Mouse (Mus musculus) c-Kit-positive CD71-negative TER-119-negative erythroid progenitor cells, embryonic 14.5 days (primary cell): ENCODE measurements around the gene Lrrc4.

Source experiments
- DNase-seq: peaks from one replicate; pipeline ENCODE4 v3.0.0-alpha.2; 2013; ENCODE audit warnings: low read depth

Gene Lrrc4

DNA sequence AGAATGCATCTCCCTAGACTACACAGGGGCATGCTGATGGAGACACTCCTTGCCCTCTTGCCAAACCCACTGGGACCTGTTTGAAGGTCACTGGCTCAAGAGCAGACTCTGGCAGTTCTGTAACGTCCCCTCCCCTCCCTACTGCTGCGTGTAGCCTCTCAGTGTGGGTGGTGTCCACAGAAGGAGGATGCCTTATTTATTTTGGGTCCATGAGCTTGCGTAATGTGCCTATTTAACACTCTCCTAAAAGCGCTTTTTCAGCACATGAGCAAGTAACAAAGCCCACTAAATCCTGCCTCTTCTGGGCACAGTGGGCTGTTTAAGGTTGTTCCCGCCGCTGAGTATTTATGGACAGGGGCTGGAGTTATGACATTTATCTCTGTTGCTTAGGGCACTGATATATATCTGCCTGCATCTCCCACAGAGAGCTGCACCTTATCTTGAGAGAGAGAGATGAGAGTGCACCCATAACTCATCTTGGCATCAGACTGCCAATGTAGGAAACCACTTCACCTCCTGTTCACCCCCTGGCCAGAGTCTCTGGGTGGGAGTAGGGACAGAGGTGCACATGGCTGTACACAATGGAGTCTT, 63.6 kb downstream of the Lrrc4 start:
- no peak for DNase-seq

DNA sequence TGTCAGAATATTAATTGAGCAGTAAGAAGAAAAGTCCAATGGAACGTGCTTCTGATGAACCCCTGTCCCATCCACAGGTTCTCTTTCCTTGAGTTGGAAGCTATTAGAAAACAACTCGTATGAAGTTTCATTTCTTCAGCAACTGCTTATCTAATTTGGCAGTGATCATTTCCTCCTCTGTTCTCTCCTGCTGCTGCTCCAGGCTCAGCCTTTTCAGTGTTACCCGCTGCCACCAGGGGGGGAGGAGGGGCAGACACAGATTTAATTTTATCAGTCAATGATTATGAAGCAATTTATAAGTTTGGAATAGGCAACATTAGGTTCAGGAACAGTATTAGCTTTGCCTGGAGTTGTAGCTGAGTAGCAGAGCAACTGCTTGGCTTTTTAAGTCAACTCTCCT, 64.9 kb downstream of the Lrrc4 start:
- DNase-seq = no peak

DNA sequence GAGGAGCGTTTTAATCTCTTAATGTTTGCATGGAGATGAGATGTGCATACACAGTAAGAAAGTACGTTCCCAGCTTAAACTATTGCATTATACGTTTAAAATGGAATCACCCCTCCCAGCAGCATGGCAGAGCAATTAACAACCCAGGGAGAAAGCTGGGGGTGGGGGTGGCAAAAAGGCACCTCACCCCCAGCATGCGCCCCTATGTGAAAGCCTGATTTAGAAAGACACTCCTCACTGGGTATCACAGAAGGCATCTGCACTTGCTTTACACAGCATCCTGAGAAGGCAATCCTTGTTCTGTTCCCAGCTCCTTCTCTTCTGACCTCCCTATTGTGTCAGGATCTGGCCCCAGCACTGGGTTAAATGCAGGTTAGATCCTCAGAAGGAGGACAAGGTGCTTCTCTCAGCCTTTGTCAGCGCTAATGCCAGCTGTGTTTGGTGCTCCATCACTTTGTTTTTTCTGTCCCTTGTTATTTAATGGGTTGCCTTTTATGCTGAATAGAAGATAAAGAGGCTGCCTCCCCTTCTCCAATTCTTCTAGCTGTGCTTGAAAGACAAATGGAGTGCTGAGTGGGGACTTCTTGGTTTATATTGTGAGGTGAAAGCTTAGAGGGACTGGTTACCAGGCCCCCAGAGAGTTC, 69.3 kb downstream of the Lrrc4 start:
- no peak for DNase-seq

DNA sequence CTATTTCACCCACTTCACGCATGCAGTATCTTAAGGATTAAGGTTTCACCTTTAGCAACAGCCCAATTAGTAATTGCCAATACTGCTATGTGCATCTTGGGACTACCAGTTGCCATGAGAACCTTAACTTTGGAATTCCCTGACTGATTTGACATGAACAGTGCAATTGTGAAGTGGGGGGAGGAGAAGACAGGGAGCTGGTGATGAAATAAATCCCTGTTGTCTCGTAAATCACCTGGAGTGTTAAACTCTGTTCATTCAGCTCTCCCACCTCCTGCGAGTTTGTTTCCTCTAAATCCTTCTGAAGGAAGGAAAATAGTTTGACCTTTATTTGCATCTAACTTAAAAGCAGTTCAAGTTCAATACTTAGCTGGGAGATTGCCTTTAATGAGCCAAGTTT, 69.8 kb downstream of the Lrrc4 start:
- DNase-seq = no peak

DNA sequence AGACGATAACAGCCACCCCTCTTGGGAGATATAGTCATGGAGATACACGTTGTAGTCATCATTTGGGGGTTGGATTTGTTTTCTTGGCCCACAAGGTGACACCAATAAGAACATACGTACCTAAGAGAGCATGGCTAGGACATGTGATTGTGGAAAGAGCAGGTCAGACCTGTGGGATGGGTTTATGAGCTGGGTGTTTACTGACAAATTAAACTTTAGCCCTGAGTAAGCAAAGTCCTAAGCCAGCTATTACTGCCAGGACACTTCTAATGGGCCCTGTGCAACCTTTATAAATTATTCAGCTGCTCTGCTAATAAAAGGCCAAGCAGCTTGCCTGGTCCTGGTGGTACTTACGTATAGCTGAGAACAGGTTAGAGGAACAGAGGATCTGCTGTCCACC, 73.3 kb downstream of the Lrrc4 start:
- no peak for DNase-seq

DNA sequence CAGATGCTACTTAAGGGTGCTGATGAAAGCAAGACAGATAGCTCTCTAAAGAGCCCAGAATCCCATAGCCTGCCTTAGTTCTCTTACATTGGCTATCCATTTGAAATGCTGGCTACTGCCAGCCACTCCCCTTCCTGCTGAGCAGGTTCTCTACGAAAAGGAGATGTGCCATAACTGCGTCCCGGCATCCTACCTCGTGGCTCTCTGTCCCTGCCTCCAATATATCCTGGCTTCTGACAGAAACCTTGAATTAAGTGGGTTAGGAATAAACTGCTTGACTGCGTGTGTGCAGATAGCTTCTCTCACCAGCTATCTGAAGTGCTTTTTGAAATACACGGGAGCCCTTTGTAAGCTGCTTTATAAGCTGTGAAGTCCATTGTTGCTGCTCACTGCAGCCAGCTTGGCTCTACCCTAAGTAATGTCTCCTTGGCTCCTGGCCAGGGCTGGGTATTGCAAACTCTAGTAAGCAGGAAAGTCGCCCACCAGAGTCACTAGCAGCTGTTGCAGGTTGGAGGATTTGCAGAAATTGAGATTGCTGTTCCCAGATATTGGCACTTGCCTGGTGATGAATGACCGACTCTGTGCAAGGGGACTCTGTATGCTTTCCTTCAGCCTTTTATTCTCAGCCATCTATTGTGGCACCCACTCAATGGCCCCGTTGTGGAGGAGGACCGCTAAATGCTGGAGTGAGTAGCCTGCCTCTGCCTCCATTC, 75.1 kb downstream of the Lrrc4 start:
- no peak for DNase-seq

DNA sequence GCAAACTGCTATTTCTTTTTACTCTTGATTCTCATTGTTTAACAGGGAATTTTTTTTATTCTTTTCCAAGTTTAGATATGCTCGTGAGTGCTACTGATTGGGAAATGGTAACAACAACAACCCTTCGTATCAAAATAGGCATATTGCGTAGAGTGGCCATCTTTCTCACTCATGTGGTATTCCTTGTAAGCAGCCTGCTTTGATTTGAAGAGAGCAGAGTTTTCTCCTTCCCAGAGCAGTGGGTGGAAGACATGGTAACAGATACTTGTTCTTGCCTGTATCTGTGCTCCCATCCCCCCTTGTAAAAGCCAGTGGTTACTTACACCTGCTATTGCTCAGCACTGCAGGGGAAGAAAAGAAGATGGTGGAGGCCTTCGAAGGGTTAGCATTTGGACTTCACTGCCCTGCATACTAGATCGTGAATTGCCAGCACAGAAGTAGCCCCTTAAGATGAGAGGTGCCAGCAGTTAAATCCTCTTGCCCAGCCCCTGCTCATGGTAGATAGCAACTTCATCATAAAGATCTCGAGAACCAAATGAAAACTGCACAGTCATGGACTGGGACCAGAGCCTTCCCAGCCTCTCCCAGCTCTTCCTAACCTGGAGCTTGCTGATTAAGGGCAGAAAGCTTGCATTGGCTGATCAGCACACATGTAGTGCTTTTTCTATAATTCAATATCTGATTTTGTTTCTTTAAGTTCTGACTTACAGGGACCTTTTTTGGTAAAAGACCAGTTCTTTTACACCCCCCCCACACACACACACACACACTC, 77.2 kb downstream of the Lrrc4 start:
- DNase-seq = no peak

DNA sequence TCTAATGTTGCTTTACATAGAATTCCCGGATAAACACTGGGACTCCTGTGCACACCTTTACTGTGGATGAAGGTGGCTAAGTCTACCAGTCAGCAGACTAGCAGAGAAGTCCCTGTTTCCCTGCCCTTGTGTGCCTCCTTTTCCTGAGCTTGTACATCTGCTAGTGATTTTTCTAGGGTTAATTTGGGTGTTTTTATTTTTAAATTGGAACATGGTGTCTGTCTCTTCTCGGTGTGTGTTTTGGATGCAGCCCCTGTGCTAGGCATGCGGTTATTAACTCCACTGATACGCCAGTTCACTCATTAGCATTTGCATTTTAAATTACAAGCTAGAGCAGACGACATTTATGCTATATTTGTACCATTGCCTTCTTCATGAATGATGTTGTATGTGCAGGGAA, 77.9 kb downstream of the Lrrc4 start:
- DNase-seq = no peak

DNA sequence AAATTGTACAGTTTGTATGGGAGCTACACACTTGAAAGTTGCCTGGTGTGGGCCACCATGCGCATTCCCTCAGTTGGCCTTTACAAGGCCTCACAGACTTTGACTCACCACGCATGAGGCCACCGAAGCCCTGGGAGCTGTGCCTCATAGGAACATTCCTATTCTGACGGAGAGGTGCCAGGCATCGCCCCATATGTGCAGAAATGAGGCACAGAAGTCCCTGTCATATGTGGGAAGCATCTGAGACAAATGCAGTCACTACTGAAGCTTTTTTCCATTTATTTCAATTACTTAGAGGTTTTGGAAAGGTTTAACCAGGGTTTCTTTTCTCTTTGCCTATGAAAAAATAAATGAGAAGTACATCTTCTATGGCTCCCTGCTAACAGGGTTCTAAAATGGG, 78.3 kb downstream of the Lrrc4 start:
- no peak for DNase-seq

DNA sequence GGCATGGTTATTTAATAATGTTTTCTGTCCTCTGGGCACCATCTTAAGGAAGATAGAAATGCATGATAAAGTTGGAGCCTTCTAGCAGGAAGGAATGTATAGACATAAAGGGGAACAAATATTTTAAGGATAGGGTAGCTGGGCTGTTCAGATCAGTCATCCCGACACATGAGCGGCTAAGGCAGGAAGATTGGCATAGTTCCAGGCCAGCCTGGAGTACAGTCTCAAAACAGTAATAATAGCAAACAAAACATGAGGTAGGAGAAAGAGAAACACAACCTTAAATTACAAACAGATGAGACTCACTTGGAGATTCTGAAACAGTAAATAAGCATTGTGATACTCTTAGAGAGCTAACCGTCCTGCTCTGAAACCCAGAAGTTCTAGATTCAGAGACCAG, 80.4 kb downstream of the Lrrc4 start:
- no peak for DNase-seq

DNA sequence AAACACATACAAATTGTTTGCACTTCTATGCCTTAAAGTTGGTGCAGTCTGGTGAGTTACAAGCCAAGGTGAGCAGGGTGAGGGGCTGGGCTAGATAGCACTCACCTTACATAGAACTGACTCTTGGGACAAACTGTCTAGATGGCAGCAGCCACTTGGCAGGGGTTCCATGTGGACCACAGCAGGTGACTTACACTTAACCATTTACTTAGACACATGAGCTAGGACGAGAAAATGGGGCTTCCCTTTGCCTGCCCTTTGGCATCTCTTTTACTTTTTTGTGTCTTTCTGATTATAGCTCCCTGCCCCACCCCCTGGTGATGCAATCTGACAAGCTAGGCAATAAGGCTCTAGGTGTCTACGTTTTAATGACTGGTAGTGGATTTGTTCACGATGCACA, 82.3 kb downstream of the Lrrc4 start:
- no peak for DNase-seq

DNA sequence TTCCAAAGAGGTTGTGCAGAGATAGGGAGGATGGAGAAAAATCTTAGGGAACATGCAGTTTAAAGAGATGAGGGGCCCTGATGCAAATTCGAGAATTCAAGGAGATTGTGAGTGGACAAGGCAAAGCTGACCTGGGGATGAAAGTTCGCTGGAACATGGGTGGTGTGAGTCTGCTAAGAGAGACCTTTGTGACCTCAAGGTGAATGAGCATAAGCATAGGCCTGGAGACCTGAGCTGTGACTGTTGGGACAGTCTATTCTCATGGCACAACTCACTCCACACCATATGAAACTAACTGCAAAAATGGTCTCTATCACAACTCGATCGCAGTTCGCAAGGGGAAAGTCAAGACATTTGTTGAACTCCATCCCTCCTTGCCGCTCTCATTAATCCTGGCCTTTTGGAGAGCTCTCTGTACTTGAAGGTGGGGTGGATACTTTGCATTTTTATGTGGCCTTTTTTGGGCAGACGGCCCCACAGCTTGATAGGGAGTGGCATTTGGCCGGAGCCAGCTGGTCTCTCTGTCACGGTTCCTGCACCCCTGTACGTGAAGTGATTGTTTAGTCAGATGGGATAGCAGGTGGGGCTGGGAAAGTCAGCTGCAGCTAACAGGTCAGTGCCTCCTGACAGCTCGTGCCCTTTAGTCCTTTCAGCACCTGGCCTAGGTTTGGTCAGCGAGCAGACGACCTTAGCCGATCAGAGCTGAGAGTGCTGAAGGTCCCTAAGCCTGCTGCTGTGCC, 83.4 kb downstream of the Lrrc4 start:
- no peak for DNase-seq

DNA sequence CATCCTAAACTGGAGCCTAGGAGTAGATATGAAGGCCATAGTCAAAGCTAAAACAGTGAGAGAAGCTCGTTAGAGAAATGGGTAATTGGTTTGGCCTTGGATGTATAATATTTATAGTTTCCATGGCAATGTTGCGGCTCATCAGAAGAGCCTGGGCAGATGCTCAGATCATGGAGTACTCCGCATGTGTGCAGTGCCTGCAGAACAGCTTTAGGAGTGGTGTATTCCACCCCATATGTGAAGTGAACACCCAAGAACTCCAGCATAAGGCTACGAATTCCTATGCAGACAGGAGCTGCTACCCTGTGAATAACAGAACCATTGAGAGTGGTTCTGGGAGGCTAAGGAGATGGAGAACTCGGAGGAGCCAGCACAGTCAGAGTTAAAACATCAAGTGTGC, 84.5 kb downstream of the Lrrc4 start:
- DNase-seq = no peak

DNA sequence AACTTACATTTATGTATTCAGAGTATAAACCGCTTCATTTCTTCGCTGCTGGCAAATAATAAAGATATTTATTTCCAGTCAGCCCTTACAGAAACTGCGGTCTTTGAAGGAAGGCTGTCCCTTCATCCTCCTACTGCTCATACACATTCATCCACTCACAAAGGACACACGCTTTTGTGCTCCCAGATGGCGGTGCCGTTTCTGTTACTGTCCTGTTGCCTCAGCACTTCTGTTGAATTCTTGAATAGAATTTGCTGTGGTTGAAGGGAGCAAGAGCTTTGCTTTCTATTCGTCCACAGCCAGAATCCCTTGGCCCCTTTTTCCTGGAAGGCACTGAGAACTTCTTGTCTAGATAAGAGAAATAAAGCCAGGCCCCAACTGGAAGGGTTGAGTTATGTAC, 85.7 kb downstream of the Lrrc4 start:
- no peak for DNase-seq

DNA sequence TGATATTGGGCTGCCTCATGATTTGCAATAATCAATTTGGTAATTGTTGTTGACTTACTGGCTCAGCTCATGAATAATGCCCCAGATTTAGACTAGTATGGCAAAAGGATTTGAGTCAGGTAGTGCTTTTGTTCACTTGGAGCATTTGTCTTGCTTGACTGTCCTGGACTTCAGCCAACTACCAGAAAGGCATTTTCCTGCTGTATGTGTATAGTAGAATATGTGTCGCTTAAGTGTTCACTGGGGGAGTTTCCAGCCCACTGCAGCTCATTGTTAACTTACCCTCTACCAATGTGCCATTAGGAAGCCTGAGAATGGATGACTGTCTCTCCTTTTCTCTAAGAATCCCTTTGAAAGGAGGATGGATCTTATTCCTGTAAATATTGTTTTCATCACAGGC, 88.0 kb downstream of the Lrrc4 start:
- no peak for DNase-seq

DNA sequence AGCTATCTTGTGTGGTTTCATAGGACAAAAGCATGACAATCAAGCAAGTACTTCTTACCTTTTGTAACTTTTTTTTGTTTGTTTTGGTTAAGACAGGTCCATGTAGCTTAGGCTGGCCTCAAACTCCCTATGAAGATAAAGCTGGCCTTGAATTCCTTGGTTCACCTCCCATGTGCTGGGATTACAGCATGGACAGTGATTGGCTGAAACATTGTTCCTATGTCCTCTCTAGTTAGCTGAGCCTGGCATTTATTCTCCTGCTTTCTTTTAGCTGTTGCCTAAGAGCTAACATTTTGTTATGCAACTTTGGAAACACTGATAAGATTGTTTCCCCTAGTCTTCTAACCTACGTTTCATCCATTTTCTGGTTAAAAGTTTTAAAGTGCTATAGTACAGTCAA, 93.9 kb downstream of the Lrrc4 start:
- DNase-seq = no peak

DNA sequence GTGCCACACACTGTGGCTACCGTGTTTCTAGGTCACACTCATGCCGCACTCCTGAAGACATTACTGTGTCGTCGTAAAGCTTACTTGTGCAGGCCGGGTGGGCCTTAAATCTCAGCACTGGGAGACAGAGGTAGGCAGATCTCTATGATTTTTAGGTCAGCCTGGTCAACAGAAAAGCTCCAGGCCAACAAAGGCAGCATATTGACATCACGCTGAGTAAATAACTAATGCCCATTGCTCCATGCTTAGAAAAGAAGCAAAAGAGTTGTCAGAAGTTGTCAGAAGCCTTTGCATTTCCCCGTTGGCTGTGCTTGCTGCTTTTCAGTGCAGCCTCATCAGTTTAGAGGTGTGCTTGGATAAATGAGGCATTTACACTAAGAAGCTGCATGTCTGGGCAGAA, 94.9 kb downstream of the Lrrc4 start:
- DNase-seq = no peak

DNA sequence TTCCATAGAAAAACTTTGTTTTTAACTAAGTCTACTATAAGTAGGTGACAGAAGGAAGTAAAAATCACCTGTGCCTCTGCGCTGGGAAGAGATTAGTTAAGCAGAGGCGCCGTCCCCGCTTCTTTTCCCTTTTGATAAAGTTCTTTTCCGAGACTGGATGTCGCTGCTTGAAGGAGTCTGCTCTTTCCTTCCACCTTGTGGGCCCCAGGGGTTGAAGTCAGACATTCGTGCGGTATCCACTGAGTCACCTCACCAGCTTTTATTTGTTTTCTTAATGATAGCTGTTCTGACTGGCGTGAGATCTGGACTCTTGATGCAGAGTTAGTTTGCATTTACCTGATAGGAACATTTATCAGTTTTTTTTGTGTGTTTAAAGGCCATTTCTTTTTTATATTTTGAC, 96.4 kb downstream of the Lrrc4 start:
- DNase-seq = no peak

DNA sequence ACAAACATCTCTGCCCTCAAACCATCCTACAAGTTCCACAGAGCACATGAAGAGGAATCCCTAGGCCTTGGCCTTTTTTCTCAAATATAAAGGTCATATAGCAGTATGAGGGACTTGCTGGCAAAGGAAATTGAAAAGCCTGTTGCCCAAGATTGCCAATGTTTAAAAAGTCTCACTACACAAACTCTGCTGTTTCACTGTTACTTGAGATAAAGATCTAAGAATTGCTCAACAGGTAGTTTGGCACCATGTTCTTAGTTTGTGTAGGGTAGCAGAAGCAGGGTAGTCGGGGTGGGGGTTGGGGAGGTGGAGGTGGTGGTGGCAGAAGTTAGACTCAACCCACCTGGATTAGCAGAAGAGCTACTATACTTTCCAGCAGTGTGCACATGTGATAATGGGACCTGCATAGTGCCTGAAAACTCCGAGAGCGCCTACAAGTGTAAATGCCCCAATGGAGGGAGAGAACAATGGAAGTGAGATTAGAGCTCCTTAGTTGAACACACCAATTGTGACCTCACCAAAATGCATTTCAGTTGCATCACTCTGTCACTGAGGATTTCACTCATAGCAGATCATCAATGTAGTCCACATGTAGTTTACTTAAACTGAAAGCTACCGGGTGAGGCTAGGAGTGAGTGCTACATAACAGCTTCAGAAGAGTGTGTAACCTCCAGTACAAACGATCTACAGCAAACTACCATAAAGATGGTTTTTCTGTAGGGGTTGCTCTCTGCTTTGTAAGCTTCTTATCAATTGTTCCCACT, 97.5 kb downstream of the Lrrc4 start:
- no peak for DNase-seq

DNA sequence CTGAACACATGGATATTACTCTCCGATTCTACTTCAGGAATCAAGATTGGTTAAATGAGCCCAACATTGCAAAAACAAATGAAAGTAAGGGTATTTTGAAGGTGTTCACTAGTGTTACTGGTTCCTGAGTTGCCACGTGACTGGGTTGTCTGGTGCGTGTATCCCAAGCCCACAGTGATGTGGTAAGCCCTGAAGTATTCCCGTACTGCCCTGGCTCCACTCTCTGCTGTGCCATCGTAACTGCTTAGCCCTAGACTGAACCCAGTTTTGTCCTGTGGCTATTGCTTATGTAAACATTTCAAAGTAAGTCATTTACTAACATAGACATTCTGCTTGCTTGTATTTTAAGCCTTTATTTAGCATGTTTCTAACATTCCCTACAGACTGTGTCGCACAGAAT, 100.3 kb downstream of the Lrrc4 start:
- DNase-seq = no peak

DNA sequence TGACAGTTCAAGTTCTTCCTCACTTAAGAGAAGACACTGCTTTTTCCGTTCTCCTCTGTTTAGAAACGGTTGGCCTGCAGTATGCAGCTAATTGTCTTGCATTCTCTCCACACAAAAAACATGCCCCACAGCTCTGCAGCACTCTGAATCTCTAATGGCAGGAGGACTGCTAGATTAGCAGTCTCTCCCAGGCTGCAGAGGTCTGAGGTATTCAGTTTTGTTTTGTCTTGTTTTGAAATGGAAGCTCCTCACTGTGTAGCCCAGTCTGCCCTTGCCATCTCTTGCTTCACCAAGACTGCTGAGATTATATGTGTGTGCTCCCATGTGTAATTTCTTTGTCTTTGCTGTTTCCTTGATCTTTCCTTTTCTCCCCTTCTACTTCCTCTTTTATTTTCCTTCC, 101.9 kb downstream of the Lrrc4 start:
- DNase-seq = no peak

DNA sequence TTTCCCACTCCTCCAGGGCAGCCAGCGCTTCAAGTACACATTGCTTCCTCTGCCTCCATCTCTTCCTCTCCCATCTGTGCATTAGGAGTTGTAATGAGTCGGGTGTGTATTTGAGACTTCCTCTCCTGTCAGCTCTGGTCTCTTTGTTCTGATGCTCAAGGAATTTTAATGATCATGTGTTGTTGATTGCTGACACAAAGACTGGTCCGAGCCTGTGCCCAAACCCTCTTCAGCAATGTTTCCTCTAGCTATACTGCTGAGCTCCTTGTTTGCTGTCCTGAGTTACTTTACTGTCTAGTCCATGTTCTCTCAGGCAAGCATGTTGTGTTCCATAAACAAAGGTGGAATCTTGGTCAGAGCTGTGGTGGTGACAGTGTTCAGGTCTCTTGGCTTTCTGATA, 102.3 kb downstream of the Lrrc4 start:
- no peak for DNase-seq
